Mouse (Mus musculus) midbrain, embryonic 16.5 days (tissue): ENCODE measurements at regions not wholly inside any gene's neighbourhood (a gene's known extent, or its start where the extent isn't known, plus 50 kb on each side); places are given as distances from the start of the nearest gene placed in this dataset. TPM values are rescaled to one million over a fixed set of nuclear protein-coding genes. Genes with fewer than 3 reads are reported as not detected.

Experiments used
- microRNA-seq: library from miRNA; unstranded; fragments of <30 nt; microRNA quantifications from one replicate; pipeline ENCODE4, GENCODE M21; 2017

Small RNAs in the stretch of these regions (microRNA-seq; reads per million reads assigned to microRNA genes)
- not detected for gene Gm22118
